Mouse (Mus musculus) kidney, postnatal 36 days (tissue): Measurements from ENCODE around the gene Ntrk3.

ENCODE experiments used
- DNase-seq, 2 experiments: peaks; one replicate each; pipeline ENCODE4 v3.0.0; 2021 to 2022; ENCODE audit warnings: mixed read lengths in 2 of 2

Ntrk3 gene

GRCm38 (mm10) chr7:78737614-78738210 is at the start of gene Ntrk3:
TSS of gene Ntrk3 (minus strand) at chr7:78738012.
- DNase-seq: no peak

- DNase-seq: no peak
Observed at GRCm38 (mm10) chr7:78785906-78786305, 48.1 kb upstream of the Ntrk3 start.

GRCm38 (mm10) chr7:78782639-78783581 is 45.1 kb upstream of the Ntrk3 start, which contains the start of the genes Mrps11 and Mrpl46:
TSS of gene Mrps11 (plus strand) at chr7:78783119.
TSS of gene Mrpl46 (minus strand) at chr7:78783531.
- DNase-seq: peak; percentile 86 to 93

- DNase-seq: peak; percentile 7 to 51
Observed at GRCm38 (mm10) chr7:78778741-78779140, 40.9 kb upstream of the Ntrk3 start.

GRCm38 (mm10) chr7:78770936-78771335 is 33.1 kb upstream of the Ntrk3 start:
- DNase-seq: no peak

- peak in 1 of 2 experiments; percentile 25 for DNase-seq
Observed at GRCm38 (mm10) chr7:78769075-78769652, 31.4 kb upstream of the Ntrk3 start.

- DNase-seq: no peak
Observed at GRCm38 (mm10) chr7:78767929-78768531, 30.2 kb upstream of the Ntrk3 start.

- DNase-seq: peak; percentile 55 to 82
Observed at GRCm38 (mm10) chr7:78766019-78766683, 28.3 kb upstream of the Ntrk3 start.

GRCm38 (mm10) chr7:78765215-78765631 is 27.4 kb upstream of the Ntrk3 start:
- DNase-seq: peak in 1 of 2 experiments; percentile 8

GRCm38 (mm10) chr7:78763801-78764200 is 26.0 kb upstream of the Ntrk3 start:
- DNase-seq: no peak

- no peak for DNase-seq
Observed at GRCm38 (mm10) chr7:78754458-78755000, 16.7 kb upstream of the Ntrk3 start.

- DNase-seq: no peak
Observed at GRCm38 (mm10) chr7:78753752-78754457, 16.1 kb upstream of the Ntrk3 start.

- no peak for DNase-seq
Observed at GRCm38 (mm10) chr7:78752961-78753360, 15.1 kb upstream of the Ntrk3 start.

GRCm38 (mm10) chr7:78743731-78744385 is 6.0 kb upstream of the Ntrk3 start:
- no peak for DNase-seq

- no peak for DNase-seq
Observed at GRCm38 (mm10) chr7:78739351-78740000, 1.7 kb upstream of the Ntrk3 start.

GRCm38 (mm10) chr7:78737196-78737595 is 616 bp downstream of the Ntrk3 start:
- no peak for DNase-seq

- DNase-seq: no peak
Observed at GRCm38 (mm10) chr7:78731391-78731790, 6.4 kb downstream of the Ntrk3 start.

GRCm38 (mm10) chr7:78724591-78724990 is 13.2 kb downstream of the Ntrk3 start:
- no peak for DNase-seq

- no peak for DNase-seq
Observed at GRCm38 (mm10) chr7:78722051-78722450, 15.8 kb downstream of the Ntrk3 start.
